Mouse (Mus musculus): ENCODE results near the gene Gm14137. TPM values are rescaled to one million over a fixed set of nuclear protein-coding genes. Genes with fewer than 3 reads are reported as not detected.

Gm14137 gene
- polyA plus RNA-seq, 1 experiment from 2014 or later, result 5.4 TPM

- H3K36me3 ChIP-seq, result peaks cover 24% of the 10 kb centered on the region
- H3K27ac ChIP-seq (replicated peaks), result peak within 1 kb of the TSS; percentile 65
- under 1% methylated on average over 57 of the region's 57 CpGs for WGBS
- peaks cover 16% of the 10 kb centered on the region; the same call in 1 of the 2 replicates for H3K4me1 ChIP-seq
- no peaks in the 10 kb centered on the region for H3K27me3 ChIP-seq
- H3K9me3 ChIP-seq (replicated peaks), result no peaks in the 10 kb centered on the region
- peak within 1 kb of the TSS; percentile 99 for H3K4me3 ChIP-seq (replicated peaks)
- peak; percentile 83 for ATAC-seq (ENCODE audit: insufficient number of reproducible peaks, low FRiP score, low TSS enrichment, low read depth)
- peak within 1 kb of the TSS; percentile 88 for H3K4me2 ChIP-seq (replicated peaks)
- peak within 1 kb of the TSS; percentile 90 for H3K9ac ChIP-seq
Measured at GRCm38 (mm10) chr2:119156681-119157572, 17.4 kb upstream of the Gm14137 start, which contains the start of gene Rmdn3. TSS of gene Rmdn3 (minus strand) at chr2:119157034.

GRCm38 (mm10) chr2:119157836-119158235 is 16.5 kb upstream of the Gm14137 start:
- Histone ChIP-seq H3K9me3 (replicated peaks) (no peaks in the 10 kb centered on the region), H3K4me2 (replicated peaks) (no peak overlapping the region), H3K36me3 (peaks cover 15% of the 10 kb centered on the region), H3K27ac (replicated peaks) (no peak overlapping the region), H3K9ac (no peak overlapping the region), H3K4me1 (peaks cover 16% of the 10 kb centered on the region; the same call in 1 of the 2 replicates), H3K4me3 (replicated peaks) (peak overlapping the region; percentile 99), H3K27me3 (no peaks in the 10 kb centered on the region)
- no peak for ATAC-seq (ENCODE audit: insufficient number of reproducible peaks, low FRiP score, low TSS enrichment, low read depth)

DNA sequence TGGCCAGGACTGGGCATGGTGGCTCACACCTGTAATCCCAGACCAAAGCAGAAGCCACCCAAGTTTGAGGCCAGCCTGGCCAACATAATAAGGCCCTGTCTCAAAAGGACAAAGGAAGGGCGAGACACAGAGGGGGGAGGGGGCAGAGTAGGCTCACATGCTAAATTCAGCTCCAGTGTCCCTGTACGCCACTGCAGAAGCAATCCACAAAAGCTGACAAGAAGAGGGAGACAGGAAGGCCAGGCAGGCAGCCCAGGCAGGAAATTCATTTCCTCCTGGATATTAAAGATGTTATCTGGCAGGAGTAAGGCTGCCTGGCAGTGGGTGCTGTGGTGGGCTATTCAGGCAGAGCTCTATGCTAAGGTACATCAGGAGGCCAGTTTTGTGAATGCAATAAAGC is 13.1 kb upstream of the Gm14137 start:
- H3K4me1 ChIP-seq, result peaks cover 6% of the 10 kb centered on the region; the same call in 1 of the 2 replicates
- no peak for ATAC-seq (ENCODE audit: insufficient number of reproducible peaks, low FRiP score, low TSS enrichment, low read depth)

DNA sequence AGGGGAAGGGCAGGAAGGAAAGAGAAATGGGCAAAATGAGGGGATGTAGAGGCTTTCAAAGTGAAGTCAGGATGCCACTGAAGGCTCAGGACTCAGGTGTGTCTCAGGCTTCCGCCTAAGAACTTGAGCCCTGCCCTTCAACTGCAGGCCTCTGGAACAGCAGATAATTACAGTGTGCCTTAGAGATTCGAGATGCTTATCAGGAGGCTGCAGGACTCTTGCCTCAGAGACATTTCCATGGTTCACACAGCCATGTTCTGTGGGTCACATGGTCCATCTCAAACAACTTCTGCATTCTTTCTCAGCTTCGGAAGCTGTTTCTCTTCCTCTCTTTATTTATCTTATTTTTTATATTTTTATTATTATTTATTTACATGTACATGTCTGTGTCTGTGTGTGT is 11.2 kb upstream of the Gm14137 start:
- Histone ChIP-seq H3K9ac (no peak overlapping the region), H3K4me1 (peaks cover 16% of the 10 kb centered on the region), H3K4me2 (replicated peaks) (no peak overlapping the region), H3K27ac (replicated peaks) (no peak overlapping the region), H3K27me3 (peaks cover 12% of the 10 kb centered on the region; the same call in 1 of the 2 replicates), H3K9me3 (replicated peaks) (no peaks in the 10 kb centered on the region), H3K36me3 (no peaks in the 10 kb centered on the region), H3K4me3 (replicated peaks) (no peak overlapping the region)
- WGBS, result 44% methylated on average over 3 of the region's 3 CpGs
- ATAC-seq (ENCODE audit: insufficient number of reproducible peaks, low FRiP score, low TSS enrichment, low read depth), result no peak

More for the DNA sequence above, 13.1 kb upstream of the Gm14137 start:
- Histone ChIP-seq H3K9me3 (replicated peaks) (no peaks in the 10 kb centered on the region), H3K36me3 (no peaks in the 10 kb centered on the region), H3K9ac (no peak overlapping the region), H3K4me2 (replicated peaks) (no peak overlapping the region), H3K27me3 (no peaks in the 10 kb centered on the region), H3K4me3 (replicated peaks) (no peak overlapping the region), H3K27ac (replicated peaks) (no peak overlapping the region)
- 37% methylated on average over 2 of the region's 2 CpGs for WGBS

GRCm38 (mm10) chr2:119163999-119164398 is 10.3 kb upstream of the Gm14137 start:
- H3K4me1 ChIP-seq, result peaks cover 16% of the 10 kb centered on the region
- H3K9me3 ChIP-seq (replicated peaks), result no peaks in the 10 kb centered on the region
- ATAC-seq (ENCODE audit: insufficient number of reproducible peaks, low FRiP score, low TSS enrichment, low read depth), result no peak
- no peak overlapping the region for H3K4me2 ChIP-seq (replicated peaks)
- 84% methylated on average over 4 of the region's 4 CpGs for WGBS
- H3K9ac ChIP-seq, result no peak overlapping the region
- H3K36me3 ChIP-seq, result no peaks in the 10 kb centered on the region
- no peak overlapping the region for H3K27ac ChIP-seq (replicated peaks)
- H3K4me3 ChIP-seq (replicated peaks), result no peak overlapping the region
- H3K27me3 ChIP-seq, result peaks cover 12% of the 10 kb centered on the region; the same call in 1 of the 2 replicates

- Histone ChIP-seq H3K9ac (no peak overlapping the region), H3K4me1 (peaks cover 16% of the 10 kb centered on the region), H3K27me3 (peaks cover 12% of the 10 kb centered on the region; the same call in 1 of the 2 replicates), H3K4me3 (replicated peaks) (no peak overlapping the region), H3K4me2 (replicated peaks) (no peak overlapping the region), H3K9me3 (replicated peaks) (no peaks in the 10 kb centered on the region), H3K27ac (replicated peaks) (no peak overlapping the region), H3K36me3 (no peaks in the 10 kb centered on the region)
- no peak for ATAC-seq (ENCODE audit: insufficient number of reproducible peaks, low FRiP score, low TSS enrichment, low read depth)
Measured at GRCm38 (mm10) chr2:119165401-119165800, 8.9 kb upstream of the Gm14137 start.

GRCm38 (mm10) chr2:119166901-119167865 is 7.1 kb upstream of the Gm14137 start, which contains the start of gene Gchfr:
TSS of gene Gchfr (plus strand) at chr2:119167773.
- peaks cover 12% of the 10 kb centered on the region; the same call in 1 of the 2 replicates for H3K27me3 ChIP-seq
- H3K4me1 ChIP-seq, result peaks cover 16% of the 10 kb centered on the region
- WGBS, result under 1% methylated on average over 60 of the region's 60 CpGs
- no peaks in the 10 kb centered on the region for H3K36me3 ChIP-seq
- H3K4me3 ChIP-seq (replicated peaks), result peak within 1 kb of the TSS; percentile 54
- H3K9ac ChIP-seq, result peak within 1 kb of the TSS; percentile 33
- H3K27ac ChIP-seq (replicated peaks), result 0 out of 2 replicates have a peak within 1 kb of the TSS, but pooled peaks have one; percentile 6
- peak within 1 kb of the TSS; percentile 99 for H3K4me2 ChIP-seq (replicated peaks)
- ATAC-seq (ENCODE audit: insufficient number of reproducible peaks, low FRiP score, low TSS enrichment, low read depth), result peak; percentile 71
- no peaks in the 10 kb centered on the region for H3K9me3 ChIP-seq (replicated peaks)

- peak overlapping the region; percentile 99 for H3K4me2 ChIP-seq (replicated peaks)
- peaks cover 16% of the 10 kb centered on the region for H3K4me1 ChIP-seq
- no peak; the same call in 1 of the 2 replicates for ATAC-seq (ENCODE audit: insufficient number of reproducible peaks, low FRiP score, low TSS enrichment, low read depth)
- H3K27me3 ChIP-seq, result peaks cover 12% of the 10 kb centered on the region; the same call in 1 of the 2 replicates
- no peaks in the 10 kb centered on the region for H3K9me3 ChIP-seq (replicated peaks)
- H3K9ac ChIP-seq, result peak overlapping the region; percentile 33; the same call in 1 of the 2 replicates
- peak overlapping the region; percentile 54 for H3K4me3 ChIP-seq (replicated peaks)
- H3K27ac ChIP-seq (replicated peaks), result no peak overlapping the region
- 1% methylated on average over 26 of the region's 26 CpGs for WGBS
- H3K36me3 ChIP-seq, result no peaks in the 10 kb centered on the region
Measured at GRCm38 (mm10) chr2:119167866-119168256, 6.4 kb upstream of the Gm14137 start.

GRCm38 (mm10) chr2:119170282-119170681 is 4.0 kb upstream of the Gm14137 start:
- no peaks in the 10 kb centered on the region for H3K9me3 ChIP-seq (replicated peaks)
- WGBS, result 69% methylated on average over 2 of the region's 2 CpGs
- no peak for ATAC-seq (ENCODE audit: insufficient number of reproducible peaks, low FRiP score, low TSS enrichment, low read depth)

GRCm38 (mm10) chr2:119171574-119171973 is 2.7 kb upstream of the Gm14137 start:
- Histone ChIP-seq H3K9ac (no peak overlapping the region), H3K4me1 (peaks cover 25% of the 10 kb centered on the region), H3K36me3 (peaks cover 2% of the 10 kb centered on the region; the same call in 1 of the 2 replicates), H3K9me3 (replicated peaks) (no peaks in the 10 kb centered on the region), H3K4me3 (replicated peaks) (no peak overlapping the region), H3K27me3 (peaks cover 12% of the 10 kb centered on the region; the same call in 1 of the 2 replicates), H3K4me2 (replicated peaks) (no peak overlapping the region), H3K27ac (replicated peaks) (no peak overlapping the region)
- ATAC-seq (ENCODE audit: insufficient number of reproducible peaks, low FRiP score, low TSS enrichment, low read depth), result no peak
- 71% methylated on average over 8 of the region's 8 CpGs for WGBS

More at GRCm38 (mm10) chr2:119170282-119170681, 4.0 kb upstream of the Gm14137 start:
- no peak overlapping the region for H3K4me2 ChIP-seq (replicated peaks)
- H3K4me1 ChIP-seq, result peaks cover 25% of the 10 kb centered on the region
- no peak overlapping the region for H3K27ac ChIP-seq (replicated peaks)
- H3K36me3 ChIP-seq, result no peaks in the 10 kb centered on the region
- peaks cover 12% of the 10 kb centered on the region; the same call in 1 of the 2 replicates for H3K27me3 ChIP-seq
- no peak overlapping the region for H3K4me3 ChIP-seq (replicated peaks)
- no peak overlapping the region for H3K9ac ChIP-seq

Measured in embryonic facial prominence, embryonic 15.5 days (tissue).